Mouse (Mus musculus) G1E-ER4 (cell line): ENCODE measurements at regions not wholly inside any gene's neighbourhood (a gene's known extent, or its start where the extent isn't known, plus 50 kb on each side); places are given as distances from the start of the nearest gene placed in this dataset.
A peak's percentile ranks its signal among the peaks of the same experiment; 100 is the strongest.

Source experiments
- GATA1 ChIP-seq: IDR thresholded peaks from one replicate; pipeline ENCODE4 v1.8.0; 2012; ENCODE audit warnings: low read length, inconsistent platforms

DNA sequence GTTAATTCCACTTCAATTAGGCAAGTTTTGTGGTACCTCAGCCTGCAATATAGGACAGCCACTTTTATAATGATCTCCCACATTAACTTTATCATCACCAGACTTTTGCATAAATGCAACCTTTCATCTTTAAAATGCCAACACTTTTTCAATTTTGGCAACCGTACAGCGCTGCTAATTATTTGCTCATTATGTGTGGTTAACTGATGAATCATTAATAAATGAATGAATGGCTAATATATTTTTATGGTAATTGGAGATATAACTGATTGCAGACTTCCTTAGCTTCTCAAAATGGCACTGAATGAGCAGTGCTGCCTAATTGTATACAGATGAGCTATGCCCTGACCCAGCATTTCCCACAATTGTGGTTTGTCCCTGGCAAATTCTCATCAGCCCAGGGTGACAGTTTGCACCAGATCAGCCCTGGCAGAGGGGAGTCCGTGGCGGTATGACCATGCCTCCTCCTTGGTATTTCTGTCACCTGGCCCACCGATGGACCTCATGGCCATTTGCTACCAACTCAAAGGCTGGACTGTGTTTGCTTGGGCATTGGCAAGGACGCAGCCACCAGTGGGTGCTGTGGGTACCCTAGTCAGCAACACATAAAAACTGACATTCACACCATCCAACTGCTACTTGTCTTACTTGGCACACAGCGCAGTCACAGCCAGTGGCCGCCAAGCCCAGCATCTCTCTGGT is 173.7 kb upstream of the Lmo4 start:
- TF ChIP-seq GATA1 = no peak

DNA sequence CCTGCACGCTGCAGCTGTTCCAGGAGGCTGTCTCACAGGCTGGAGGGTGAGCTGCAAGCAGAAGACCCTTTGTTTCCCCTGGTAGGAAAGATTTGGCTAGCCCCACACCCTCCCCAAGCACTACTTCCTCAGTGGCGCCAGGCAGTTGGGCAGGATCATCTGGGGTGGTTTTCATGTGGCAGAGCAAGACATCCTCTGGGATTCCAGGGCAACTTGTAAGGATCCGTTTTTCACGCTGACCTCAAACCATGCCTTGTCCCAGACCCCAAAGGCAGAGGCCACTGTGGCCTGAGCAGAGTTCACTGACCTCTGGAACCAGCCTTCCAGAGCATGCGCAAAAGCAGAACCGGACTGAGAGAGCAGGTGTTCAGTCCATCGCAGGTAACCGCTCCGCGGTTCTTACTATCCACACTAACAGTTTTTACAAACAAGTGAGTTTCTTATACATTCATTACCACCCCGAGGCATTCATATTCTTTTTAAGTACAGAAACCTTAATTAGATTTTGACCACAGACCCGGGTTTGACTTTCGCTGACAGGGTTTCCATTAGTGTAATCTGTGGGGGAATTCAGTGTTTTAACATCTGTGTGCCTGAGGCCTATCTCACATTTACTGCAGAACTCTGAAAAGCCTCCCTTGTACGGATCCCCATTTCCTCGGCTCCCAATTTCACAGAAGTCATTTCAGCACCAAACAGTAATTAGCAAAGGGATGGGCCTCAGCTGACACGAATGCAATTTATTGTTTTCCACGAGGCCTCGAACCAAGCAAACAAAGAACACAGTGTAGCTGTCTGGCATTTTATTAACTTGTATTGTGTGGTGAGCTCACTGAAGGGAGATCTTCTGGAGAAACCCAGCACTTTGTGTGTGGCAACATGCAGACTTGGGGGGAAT is 172.9 kb upstream of the Lmo4 start:
- no peak for TF ChIP-seq GATA1

DNA sequence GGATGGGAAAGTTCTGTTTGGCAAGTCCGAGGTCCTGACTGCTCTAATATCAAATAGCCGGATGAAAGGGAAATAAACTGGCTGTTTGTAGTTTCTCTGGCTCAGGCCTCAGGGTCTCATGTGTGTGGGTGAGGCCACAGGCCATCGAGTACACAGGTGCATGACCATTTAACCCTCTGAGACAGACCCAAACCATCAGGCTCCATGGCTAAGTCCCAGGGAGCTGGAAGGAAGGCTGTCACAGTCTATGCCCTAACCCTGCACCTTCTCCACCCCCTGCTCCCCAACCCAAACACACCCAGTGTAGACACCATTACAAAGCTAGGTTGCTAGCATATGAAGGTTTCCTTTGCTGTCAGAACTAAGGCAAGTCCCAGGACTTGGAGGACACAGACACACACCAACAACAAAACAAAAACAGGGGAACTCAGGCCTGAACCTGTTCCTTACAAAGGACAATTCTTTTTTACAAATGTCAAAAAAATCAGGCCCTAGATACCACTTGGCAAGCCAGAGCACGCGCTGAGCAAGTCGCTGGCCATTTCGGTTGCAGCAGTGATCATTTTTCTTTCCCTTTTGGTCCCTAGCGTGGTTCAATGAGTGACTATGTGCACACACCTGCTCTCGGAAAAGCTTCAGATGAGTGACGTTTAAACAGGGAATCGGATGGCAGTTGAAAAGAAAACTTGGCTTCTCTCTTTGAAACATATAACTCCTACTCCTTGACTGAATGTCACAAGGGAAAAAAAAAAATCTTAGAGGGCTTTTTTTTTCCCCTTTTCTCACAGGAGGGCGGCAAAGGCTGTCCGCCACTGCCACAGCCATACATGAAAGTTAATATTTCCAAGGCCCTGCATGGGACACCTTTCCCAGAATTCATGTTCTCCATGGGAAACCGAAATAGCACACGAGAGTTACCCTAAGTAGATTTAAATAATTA is 171.7 kb upstream of the Lmo4 start:
- TF ChIP-seq GATA1 = no peak

DNA sequence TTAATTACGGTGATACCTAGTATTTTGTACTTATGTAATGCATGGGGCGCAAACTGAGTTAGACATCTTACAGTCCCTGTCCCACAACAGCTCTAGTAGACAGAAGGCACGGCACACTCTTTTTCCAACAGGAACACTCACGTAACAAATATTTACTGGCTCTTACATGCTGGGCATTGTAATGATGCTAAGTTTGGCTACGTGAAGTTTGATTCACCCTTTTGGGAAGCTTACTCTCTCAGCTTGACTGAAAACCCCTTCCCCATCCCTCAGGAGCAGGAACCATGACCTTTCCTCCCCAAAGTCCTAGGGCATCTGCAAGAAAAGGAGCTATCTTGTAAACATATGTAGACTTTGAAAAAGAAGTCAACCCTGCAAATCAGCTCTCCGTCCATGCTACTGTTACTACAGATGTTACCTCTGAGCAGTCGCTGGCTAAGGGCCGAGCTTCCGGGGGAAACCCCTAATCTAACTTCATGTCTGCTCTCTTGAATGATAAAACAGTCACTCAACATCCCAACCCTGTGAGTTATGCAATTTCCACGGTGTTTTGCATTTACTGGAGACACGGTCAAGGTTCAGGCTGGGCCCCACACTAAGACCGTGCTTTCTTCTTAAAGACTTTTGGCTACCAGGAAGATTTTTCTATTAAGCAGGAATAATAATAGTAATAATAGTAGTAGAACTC is 170.8 kb upstream of the Lmo4 start:
- TF ChIP-seq GATA1 = no peak

DNA sequence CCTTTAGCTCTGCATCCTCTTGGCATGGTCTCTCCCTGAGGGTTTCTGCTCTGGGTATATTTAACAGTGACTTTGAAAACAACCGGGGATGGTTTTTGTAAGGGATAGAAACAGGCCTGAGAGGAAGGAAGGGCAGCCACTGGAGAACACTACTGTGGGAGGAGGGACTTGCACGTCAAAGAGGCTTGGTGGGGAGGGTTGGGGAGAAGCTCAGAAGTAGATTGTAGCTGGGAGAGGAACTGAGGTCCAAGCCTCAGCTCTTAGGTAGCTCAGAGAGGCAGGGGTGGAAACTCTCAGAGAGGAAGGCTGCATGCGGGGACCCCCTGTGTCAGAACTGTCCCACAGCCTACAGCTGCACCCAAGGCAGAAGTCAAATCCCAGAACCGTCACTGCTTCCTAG is 163.3 kb upstream of the Lmo4 start:
- TF ChIP-seq GATA1 = no peak

DNA sequence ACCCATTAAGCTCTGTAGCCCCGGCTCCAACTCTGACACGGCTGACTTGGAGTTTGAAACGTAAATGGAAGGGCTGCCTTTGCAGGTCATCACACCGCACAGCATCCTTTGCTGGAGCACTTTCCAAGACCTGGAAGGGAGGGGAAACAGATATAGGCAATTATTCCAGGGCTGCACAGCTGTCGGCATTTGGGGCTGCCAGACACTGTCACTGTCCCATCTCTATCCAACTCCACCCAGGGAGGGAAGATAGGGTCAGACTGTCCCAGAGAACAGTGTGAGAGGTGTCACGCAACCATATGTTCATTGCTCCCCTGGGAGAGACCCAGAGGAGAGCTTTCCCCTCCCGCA is 162.7 kb upstream of the Lmo4 start:
- TF ChIP-seq GATA1 = no peak

DNA sequence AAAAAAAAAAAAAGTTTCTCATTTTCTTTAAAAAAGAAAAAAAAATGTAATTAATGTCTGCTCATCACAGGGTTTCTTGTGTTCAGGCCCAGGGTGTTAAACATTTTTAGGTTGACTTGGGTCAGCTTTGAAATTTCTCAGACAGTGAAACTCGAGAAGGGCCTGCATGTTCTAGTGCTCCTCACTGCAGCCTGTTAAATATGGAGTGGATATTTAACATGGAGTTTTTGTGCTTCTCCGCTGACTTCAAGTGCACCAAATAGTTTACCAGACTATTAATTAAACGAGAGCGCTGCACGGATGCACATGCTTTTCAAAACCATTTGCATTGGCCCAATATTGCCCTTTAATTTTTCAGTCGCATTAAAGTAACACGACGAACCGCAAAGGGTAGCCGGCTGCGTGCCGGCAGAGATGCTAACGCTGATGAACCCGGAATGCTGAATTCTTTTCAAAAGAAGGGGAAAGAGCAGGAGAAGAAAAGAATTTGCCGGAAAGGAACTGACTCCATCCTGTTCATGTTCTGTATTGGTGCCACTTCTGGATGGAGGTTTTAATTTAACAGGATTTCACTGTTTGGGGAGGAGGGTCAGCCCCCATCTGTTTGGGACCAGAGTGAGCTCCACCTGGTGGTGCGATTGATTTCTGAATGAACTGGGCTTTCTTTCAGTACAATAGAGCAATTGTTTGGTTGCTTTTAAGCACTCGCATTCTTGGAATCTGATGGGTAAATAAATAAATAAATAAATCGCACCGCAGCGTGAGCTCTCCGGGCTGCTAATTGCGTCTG is 162.2 kb upstream of the Lmo4 start:
- no peak for TF ChIP-seq GATA1

DNA sequence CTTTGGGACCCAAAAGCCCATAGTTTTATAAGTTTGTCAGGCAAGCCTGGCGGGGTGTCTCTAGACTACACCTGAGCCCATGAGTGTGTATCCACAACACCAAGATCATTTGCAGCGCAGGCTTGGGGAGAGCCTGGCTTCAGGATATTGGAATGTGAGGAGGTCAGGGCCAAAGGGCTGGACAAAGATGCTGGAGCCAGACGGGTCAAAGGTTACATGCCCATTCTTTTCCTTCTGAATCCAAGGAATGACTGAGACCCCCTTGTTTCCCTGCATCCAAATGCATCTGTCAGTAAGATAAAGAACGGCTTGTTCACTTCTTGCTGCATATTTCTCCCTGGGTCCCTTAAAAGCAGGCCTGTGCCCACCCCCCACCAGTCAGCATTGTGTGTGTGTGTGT is 160.9 kb upstream of the Lmo4 start:
- no peak for TF ChIP-seq GATA1

DNA sequence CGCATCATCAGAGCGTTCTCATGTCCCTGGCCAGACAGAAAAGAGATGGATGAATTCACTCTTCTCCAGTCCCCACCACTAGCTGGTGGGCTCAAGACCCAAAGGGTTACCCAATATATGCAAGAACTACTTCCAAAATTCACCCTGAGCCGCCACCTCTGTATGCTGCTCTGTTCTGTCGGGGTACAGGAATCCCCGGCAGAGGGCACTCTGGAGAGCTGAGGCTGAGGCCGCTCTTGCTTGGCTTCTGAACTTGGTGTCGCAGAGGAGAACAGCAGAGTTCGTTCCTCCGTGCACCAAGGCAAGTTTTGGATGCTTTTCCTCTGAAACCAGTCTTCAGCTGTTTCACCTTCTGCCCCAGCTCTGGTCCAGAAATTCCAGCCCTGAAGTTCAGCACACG is 157.5 kb upstream of the Lmo4 start:
- TF ChIP-seq GATA1 = no peak

DNA sequence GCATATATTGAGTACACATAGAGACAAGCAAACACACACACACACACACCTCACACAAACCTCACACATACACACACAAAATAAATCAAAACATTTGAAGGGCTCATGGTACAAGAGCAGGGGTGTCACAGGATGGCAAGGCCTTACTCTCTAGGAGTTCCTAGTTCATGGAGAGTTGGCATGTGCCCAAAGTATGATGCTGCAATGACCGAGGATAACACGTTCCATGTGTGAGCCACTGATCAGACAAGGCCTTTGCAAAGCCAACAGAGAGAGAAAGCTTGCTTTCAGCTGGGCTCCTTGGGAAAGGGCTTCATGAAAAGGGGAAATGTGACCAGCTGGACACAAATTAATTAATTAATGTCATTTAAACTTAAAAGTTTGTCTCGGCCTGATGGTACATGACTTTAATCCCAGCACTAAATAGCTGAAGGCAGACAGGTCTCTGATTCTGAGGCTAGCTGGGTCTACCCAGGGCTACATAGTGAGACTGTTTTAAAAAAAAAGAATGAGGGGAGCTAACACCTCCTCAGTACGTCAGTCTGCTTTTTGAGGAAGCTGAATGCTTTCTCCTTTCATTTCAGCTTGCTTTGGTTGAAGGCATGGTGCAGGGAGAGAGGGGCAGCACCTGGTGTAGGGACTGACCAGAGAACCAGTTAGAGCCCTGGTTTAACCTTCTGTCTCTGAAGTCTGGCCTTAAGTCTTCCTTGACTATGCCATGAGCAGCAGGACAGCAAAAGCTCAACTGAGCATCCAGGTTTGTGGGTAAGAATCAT is 156.4 kb upstream of the Lmo4 start:
- TF ChIP-seq GATA1 = no peak

DNA sequence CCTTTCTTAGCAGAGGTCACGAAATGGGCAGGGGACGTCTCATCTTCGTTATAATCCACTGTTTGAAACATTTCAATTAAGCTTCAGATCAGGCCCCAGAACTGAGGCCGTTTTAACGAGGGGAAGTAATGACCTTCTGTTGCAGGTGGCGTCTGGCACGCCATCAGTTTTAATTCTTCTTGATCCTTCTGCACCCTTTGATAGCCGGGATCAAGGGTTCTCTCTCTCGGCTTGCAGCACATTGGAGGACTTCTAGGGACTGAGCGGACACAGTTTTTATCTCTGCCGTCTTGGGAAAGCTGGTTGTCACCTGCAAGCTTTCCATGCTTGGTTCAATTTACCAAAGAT is 151.9 kb upstream of the Lmo4 start:
- no peak for TF ChIP-seq GATA1

DNA sequence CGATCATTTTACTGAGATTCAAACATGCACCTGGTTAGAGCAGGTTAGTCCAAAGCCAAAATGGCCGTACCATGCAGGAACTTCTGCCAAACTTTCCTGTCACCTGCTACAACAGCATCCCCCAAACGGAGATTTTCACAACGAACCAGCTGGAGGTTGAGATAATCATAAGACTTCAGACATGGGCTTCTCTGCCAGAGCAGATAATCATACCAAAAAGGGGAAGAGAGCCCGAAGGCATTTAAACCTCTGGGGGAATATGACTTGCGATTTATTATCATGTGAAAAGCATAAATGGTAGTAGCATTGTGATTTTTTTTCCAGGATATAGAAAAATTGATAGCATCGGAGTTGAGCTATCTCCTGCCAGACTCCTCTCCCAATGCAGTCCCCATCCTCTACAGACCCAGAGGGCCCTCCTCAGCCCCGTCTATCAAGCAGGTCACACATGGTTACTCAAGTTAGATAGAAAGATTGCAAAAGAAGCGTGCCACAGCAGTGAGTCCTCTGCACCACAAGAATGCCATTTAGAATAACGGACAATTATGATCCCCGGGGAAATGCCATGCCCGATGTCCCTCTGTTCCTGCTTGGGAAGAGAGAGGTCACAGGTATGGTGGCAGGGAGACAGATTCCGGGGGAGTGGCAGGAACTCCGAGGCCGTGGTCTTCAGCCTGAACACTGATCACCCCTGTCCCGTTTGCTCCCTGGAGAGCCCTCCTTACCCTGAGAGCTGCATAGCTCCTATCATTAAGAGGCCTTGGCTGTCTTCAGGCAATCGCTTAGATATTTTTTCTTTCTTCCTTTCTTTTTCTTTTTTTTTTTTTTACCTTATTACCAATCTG is 151.3 kb upstream of the Lmo4 start:
- peak; percentile 74 for TF ChIP-seq GATA1

DNA sequence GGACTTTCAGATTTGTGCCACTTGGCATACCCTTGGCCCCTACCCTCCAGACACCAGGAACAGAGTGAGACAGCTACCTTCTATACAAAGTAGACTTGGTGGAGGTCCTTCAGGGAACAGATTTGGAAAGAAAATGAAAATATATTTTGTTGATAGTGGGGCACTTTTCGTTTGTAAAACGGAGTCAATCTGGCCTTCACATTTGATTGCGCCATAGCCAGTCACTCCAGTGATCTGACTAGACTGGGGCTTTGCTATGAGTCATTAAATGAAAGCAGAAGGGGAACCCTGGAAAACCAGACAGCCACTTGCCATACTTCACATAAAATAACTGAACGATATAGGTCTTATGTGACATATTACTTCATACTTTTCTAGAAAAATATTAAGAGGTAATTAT is 147.5 kb upstream of the Lmo4 start:
- TF ChIP-seq GATA1 = no peak
